Mouse (Mus musculus) embryo, embryonic 10.5 days (tissue): ENCODE data around the gene Cab39l.
"Not testable (repeated sequence)": the region's sequence is repeated elsewhere in the genome, so short reads cannot be mapped to it uniquely, and the experiment has no call there.

ENCODE experiments used
- DNase-seq: peaks from one replicate; pipeline ENCODE4 v3.0.0-alpha.2; 2015; ENCODE audit warnings: low spot score

Cab39l gene

DNA sequence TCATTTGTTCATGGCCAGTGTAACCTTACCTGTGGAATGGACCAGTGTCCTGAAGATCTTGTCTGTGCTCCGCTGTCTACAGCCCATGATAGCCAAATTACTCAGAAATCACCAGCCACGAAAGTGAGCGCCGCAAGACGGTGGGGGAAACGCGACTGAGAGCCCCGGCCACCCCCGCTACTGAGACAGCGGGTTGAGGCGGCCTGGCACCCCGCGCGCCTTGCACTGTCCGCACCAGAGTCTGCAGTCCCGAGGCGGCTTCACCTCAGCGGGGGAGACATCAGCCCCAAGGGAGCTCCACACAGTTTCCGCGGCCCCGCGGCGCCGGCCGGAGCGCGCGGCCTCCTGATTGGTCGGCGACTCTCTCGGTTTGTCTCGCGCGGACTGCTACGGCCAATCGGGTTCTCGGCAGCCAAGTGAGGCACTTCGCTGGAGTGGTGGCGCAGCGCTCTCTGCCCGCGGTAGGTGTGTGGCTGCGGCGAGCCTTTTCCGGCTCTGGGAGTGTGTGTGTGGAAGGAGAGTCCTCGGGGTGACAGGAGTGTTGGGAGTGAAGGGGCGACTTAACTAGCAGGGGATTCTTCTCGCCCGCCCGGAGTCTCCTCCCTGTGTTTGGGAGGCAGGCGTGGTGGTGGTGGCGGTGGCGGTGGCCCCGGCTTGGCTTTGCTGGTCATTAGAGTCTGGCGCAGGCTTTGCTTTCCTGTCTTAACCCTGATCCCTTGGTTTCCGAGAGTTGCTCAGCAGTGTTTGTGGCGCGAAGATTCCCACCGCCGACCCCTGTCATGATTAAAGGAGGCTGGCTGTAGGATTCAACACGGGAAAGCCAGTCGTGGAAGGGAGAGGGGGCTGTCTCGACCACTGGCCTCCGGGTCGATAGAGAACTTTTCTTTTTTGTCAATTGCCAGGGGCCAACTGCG lies at the start of gene Cab39l, which contains the start of gene Setdb2:
Gene Cab39l, plus strand, starts transcription at position 415 of the 914 bp plus-strand sequence.
Gene Setdb2, minus strand, starts transcription at position 327 of the 914 bp plus-strand sequence.
- DNase-seq = peak; percentile 96

DNA sequence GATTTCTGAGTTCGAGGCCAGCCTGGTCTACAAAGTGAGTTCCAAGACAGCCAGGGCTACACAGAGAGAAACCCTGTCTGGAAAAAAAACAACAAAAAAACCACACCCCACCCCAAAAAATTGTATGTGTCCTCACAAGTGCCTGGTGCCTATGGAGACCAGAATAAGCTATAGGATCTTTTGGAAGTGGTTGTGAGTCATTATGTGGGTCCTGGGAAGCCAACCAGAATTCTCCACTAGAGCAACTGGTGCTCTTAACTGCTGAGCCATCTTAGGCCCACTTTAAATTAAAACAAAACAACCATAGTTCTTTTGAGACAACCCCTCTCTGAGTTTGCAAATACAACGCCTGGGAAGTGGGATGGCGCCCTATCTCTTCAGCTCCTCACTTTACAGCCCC lies 45.5 kb upstream of the Cab39l start, which contains the start of gene Phf11c:
Gene Phf11c, minus strand, starts transcription at position 101 of the 400 bp plus-strand sequence.
- no peak for DNase-seq

DNA sequence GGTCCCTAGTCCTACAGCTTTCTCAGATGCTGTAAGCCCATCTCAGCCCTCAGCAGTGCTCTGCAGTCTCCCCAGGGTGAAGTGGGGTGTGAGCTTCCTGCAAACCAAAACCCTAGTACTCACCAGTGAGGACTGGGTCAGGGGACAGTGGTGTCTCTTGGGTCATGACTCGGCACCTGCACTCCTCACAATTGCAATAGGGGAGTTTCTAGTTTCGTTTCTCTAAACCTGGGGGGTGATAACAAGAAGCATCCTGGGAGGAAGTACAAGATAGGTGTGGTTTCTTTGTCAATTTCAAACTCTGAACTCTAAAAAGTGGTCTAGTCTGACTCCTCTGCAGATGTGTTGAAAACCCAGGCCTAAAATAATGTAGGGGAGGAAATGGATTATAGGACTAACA lies 43.8 kb upstream of the Cab39l start:
- DNase-seq = no peak

DNA sequence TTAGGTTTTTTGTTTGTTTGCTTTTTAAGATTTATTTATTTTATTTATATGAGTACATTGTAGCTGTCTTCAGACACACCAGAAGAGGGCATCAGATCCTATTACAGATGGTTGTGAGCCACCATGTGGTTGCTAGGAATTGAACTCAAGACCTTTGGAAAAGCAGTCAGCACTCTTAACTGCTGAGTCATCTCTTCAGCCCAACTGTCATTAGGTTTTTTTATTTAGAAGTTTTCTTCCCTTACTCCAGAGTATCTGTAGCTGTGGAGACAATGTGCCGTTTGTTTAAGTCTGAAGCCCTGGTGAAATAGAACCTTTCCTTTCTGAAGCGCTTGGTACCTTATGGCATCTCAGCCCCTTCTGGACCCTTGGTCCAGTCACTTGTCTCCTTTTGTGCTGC lies 25.8 kb upstream of the Cab39l start:
- not testable (repeated sequence) for DNase-seq

DNA sequence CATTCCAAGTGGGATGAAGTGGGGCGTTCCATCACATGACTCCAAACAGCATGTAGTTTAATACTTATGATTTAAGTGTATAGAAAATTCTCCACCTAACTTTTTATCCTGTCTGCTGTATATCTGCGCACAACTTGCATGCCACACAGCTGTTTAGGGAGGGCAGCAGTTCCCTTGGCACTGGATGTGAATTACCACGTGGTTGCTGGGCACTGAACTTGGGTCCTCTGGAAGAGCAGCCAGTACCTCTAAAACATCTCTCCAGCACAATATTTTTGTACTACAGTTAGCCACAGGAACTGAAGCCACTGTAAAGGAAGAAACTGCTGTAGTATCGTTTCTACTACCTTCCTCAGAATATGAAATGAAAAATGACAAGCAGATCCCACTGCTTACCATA lies 22.6 kb upstream of the Cab39l start:
- DNase-seq = no peak

DNA sequence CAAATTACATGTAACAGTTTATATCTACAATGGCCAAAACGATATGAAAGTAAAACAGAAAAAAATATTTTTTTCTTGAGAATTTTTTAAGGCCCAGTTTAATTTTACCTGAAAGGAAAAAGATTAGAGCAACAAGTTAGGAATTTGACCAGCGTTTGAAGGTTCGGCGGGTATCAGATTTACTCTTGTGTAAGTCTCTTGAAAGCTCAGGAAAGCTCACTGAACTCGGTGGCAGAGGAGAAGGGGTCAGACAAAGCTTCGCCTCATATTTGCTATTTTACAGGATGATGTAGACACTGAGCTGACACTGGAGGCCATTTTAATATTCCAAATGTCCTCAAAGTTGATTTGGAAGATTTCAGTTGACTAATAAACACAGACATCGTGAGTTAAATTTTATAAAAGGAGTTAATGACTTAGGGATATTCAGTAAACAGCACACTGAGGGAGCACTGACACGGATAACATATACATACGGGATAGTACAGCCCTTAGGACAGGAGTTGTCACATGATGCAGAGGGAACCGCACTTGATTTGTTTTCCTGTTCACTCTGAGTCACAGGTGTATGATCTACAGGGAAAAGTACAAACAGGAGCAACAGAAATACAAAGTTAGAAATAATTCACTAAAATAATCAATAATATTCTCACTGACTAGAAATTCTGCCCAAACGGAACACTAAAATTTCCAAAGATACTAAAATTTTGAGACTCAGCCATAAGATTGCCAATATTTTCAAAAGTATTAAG lies 17.7 kb upstream of the Cab39l start:
- no peak for DNase-seq

DNA sequence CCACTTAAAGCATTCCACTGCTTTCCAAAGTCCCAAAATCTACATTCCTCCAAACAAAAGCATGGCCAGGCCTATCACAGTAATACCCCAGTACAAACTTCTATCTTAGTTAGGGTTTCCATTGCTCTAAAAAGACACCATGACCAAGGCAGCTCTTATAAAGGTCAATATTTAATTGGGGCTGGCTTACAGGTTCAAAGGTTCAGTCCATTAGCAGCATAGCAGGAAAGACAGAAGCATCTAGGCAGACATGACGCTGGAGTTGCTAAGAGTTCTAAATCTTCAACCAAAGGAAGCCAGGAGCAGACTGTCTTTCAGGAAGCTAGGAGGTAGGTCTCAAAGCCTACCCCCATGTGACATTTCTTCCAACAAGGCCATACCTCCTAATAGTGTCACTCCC lies 10.2 kb upstream of the Cab39l start:
- DNase-seq = no peak

DNA sequence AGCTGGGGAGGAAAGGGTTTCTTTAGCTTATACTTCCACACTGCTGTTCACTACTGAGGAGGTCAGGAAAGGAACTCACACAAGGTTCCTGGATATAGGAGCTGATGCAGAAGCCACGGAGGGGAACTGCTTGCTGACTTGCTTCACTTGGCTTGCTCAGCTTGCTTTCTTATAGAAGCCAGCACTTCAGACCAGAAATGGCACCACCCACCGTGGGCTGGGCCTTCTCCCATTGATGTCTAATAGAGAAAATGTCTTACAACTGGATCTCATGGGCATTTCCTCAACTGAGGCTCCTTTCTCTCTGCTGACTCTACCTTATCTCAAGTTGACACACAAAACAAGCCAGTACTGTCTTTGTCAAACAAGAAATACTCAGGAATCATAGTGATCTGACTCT lies 6.9 kb upstream of the Cab39l start:
- DNase-seq = no peak

DNA sequence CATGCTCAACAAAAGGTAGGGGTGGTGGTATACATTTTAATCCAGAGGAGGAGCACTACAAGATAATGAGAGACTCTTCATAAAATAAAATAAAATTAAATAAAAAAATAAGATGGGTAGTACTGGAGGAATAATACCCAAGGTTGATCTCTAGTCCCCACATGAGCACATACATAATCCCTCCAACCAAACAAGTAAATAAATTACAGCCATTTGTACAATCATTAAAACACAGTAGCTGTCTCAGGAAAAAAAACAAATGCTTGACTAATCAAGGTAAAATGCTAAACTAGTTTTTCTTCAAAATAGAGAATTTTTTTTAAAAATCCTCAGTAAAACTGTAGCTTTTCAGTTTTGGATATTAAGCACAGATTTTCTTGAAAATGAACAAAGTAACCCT lies 5.6 kb upstream of the Cab39l start:
- no peak for DNase-seq

DNA sequence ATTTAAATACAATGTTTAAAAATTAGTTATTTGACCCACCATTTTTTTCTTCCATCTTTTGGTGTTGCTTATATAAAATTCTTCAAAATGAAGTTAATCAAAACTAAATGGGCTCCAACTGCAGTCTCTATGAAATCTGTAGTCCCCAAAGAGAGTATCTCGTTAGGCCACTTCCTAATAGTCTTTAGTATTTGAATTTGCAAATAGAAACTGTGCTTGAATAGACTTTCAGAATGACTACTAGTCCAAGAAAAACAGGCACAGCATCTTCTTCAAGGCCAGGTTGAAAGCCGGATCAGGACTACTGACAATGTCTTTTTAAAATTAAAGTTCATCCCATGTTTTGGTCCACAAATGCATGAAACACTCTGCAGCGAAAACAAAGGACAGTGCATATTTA lies 3.4 kb upstream of the Cab39l start:
- no peak for DNase-seq

DNA sequence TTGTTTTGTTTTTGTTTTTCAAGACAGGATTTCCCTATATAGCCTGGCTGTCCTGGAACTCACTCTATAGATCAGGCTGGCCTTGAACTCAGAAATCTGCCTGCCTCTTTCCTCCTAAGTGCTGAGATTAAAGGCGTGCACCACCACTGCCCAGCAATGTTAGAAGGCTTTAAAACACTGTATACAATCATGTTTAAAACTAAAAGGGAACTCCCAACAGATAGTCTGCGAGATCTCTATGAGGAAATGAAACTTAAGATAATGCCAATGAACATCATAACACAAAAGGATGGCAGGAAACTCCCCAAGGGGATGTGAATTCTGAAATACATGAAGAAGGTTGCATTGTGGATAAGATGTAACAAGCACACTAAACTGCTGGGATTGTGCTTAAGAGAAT lies 2.3 kb upstream of the Cab39l start:
- DNase-seq = no peak

DNA sequence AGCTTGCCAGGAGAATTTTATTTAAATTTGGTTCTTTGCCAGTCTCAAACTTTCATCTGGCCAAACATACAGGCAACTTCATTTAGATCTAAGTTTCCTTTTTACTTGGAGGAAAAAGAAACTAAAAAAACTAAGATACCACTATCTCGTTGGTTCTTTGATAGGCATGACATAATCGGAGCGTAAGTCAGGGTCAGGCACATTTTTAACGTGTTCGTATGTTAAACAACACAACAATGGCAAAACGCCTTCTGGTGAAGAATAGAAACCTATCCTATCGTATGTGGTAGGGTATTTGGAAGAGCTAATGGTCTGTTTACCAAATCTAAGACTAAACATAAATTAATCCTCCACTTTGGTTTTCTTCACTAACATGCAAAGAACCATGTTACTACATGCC lies 733 bp upstream of the Cab39l start:
- DNase-seq = no peak

DNA sequence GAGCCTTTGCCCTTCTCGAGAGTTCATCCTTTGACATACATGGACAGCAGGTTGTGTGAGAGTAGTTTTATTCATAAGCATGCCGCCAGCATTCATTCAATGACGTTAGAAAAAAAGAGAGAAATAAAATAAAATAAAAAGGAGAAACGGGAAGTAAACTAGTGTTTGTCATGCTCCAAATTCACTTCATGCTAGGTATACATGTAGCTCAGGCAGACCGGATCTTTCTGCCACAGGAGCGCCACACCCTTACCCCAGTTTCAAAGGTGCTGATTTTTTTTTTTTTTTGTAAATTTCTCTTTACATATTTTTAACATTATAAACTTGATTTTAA lies 667 bp downstream of the Cab39l start:
- no peak for DNase-seq

DNA sequence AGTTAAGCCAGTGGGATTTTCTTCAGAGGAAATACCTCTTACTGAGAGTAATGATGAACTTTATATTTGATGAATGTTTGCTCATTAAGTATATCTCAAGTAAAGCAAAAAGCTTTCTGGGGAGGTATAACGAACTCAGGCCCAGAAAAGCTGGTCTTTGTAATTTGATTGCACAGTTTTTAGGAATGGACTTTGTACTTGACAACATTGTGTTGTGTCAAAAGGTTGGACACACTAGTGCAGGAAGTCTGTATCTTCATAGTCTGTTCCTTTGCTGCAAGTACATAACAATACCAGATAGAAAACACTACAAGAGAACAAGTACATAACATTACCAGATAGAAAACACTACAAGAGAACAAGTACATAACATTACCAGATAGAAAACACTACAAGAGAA lies 4.6 kb downstream of the Cab39l start:
- DNase-seq = no peak

DNA sequence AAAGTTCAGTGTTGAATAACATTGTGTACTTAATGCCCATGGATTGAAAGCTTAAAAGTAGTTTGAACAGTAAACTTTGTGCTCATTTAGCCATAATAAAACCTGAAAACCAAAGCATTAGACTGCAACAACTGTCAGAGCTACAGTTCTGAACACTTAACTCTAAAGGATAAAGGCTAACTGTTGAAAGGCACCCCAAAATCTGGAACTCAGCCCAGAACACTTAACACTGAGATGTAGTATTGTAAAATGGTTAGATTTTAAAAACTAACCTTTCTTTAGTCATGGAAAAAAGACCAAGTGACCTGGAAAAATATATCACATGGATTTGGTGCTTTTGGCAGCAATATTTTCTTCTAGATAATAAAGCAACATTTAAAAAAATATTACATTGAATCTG lies 7.2 kb downstream of the Cab39l start:
- DNase-seq = no peak

DNA sequence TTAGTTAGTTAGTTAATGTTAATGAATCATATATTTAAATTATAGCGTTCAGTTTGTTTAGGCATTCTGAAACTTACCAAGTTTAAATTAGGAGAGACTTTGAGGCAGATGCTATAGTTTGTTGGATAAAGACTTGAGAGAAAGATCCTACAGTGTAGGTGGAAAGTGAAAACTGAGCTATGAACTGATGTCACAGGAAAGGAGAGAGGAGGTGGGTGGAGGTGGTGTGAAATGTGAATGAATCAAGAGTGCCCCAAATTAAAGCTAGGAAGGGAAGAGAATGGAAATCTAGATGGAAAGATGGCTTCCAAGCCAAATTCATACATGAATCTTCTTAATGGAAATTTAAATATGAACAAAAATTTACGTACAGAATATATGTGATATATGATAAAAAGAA lies 25.7 kb downstream of the Cab39l start:
- no peak for DNase-seq

DNA sequence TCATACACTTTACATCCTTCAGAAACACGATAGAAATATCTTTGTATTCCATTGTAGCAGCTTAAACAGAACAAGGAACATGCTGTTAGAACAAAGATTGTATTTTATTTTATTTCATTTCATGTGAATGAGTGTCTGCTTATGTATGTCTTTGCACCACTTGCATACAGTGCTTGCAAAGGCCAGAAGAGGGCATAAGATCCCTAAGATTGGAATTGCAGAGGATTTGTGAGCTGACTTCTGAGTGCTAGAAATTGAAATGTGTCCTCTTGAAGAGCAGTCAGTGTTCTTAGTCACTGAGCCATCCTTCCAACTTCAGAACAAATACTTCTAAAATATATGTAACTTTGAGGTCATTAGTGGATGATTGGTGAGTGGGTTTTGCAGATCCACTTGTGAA lies 27.0 kb downstream of the Cab39l start:
- peak; percentile 40 for DNase-seq

DNA sequence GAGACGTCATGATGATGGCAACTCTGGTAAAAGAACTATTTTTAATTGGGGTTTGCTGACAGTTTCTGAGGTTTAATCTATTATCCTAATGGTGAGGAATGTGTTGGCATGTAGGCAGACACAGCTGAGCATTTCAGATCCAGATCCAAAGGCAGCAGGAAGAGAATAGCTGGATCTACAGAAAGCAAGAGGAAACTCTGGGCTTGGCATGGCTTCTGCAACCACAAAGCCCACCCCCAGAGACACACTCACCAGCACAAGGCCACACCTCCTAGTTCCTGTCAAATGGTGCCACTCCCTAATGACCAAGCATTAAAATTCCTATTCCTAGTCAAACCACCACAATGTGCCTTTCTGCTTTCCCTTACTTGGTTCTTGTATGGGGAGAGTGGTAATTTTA lies 30.0 kb downstream of the Cab39l start:
- no peak for DNase-seq

DNA sequence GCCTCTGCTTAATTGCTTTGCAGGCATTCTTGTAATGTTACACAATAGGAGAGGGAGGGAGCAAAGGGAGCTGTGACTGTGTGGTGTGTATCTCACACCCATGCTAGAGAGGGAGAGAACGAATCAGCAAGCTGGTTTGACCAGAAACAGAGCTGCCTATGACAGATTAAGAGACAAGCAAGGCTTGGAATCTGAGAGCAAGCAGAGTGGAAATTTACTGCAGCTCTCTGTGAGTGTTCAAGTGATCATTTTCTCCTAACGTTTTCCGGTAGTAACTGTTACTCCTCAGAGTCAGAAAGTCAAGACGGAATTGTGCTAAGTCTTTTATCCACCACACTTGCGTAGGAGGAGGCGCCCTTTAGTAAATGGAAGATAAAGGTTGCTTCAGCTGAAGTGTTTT lies 37.9 kb downstream of the Cab39l start:
- peak; percentile 15 for DNase-seq

DNA sequence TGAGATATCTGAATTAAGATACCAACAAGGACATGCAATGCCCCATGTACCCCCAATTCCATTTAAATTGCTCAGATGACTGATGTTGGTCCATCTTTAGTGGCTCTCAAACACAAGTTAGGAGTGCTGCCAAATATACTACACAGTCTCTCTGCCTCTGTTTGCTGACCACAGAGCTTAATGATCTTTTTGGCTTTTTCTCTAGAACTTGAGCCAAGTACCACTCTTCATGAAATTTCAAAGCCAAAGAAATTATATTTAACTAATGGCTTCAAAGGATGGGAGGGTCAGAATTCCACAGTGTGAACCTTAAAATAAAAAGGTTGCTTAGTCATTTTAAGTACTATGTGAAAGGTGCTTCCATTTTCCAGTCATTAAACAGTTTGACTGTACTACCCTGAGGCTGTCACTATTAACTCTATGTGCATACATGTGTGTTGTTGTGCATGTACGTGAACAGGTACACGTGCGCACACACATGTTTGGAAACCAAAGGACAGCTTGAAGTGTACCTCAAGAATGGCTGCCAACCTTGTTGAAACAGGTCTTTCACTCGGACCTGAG lies 44.6 kb downstream of the Cab39l start:
- no peak for DNase-seq

DNA sequence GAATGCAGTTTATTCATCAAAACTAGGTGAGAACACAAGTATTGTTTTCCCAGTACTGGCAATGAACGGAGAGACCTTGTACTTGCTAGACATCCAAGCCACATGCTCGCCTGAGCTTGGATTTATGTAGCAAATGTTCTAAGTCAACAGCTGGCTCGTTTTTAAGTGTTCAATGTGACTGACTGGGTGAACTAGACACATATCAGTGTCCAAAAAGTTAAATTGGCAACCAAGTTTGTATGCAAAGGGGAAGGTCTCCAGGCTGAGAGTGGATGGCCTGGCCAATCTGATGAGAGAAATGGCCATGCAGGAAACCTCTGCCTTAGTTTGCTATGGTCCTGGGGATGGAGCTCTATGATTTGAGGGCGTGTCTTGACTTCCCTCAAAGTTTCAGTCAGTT lies 51.6 kb downstream of the Cab39l start:
- no peak for DNase-seq

DNA sequence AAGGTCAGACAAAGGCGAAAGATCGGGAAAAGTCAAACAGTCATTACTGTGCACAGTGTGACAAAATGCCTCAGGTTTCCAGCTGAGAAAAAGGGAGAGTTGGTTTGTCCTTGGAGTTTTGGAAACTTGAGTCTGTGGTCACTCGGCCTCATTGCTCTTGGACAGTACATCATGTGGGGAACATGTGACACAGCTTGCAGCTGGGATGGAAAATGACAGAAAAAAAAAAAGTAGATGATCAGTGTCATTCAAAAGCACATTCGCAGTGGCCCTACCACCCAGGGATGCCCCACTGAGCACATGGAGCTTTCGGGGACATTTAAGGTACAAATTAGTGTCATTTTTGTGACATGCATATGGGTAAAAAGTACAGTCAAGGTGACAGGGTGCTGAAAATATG lies 57.2 kb downstream of the Cab39l start:
- no peak for DNase-seq

DNA sequence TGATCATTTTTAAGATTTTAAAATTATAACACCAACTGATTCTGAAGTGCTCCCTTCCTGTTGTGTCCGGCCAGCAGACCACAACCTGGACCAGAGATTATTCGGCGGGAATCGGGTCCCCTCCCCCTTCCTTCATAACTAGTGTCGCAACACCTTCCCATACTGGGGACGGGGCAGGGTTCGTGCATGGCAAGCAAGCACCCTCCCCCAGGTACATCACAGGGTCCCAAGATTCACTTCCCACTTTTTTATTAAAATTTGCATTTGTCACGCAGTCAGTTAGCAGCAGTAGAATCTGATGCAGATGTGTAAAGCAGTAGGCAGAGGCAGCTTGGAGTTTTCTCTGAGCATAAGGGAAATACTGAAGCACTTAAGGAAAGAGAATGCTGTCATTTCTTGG lies 64.1 kb downstream of the Cab39l start:
- no peak for DNase-seq
